Mouse (Mus musculus) lung, postnatal 0 days (tissue): Measurements from ENCODE around the gene Ap1g2. TPM values are rescaled to one million over a fixed set of nuclear protein-coding genes. Genes with fewer than 3 reads are reported as not detected.

Experiments used
- ATAC-seq: fragments of 200-750 bp; cut with Nextera tagmentation; 2 replicates; pipeline ENCODE4 v1.8.0; 2017; ENCODE audit warnings: moderate library complexity
- DNase-seq: peaks from one replicate; pipeline ENCODE4 v3.0.0-alpha.2; 2016; ENCODE audit warnings: low spot score
- H3K27ac ChIP-seq: fragments of 300-500 bp; sonication (generic); 2 replicates; pipeline ENCODE4 v1.5.1; 2014; ENCODE audit warnings: antibody characterized with exemption, mild to moderate bottlenecking, low read length, mixed read lengths
- H3K27me3 ChIP-seq: fragments of 300-500 bp; sonication (generic); replicated peaks from 2 replicates; pipeline ENCODE4 v1.6.1; 2014; ENCODE audit warnings: low read length, mixed read lengths; ENCODE audit not compliant: insufficient read depth
- H3K36me3 ChIP-seq: fragments of 300-500 bp; sonication (generic); 2 replicates; pipeline ENCODE4 v1.6.1; 2014; ENCODE audit warnings: low read length, mixed read lengths; ENCODE audit not compliant: insufficient read depth
- H3K4me1 ChIP-seq: fragments of 300-500 bp; sonication (generic); 2 replicates; pipeline ENCODE4 v1.6.1; 2014; ENCODE audit warnings: antibody characterized with exemption, low read depth, low read length, mixed read lengths; ENCODE audit not compliant: insufficient read depth
- H3K4me2 ChIP-seq: fragments of 300-500 bp; sonication (generic); replicated peaks from 2 replicates; pipeline ENCODE4 v1.6.1; 2014; ENCODE audit warnings: low read depth, mild to moderate bottlenecking, low read length, moderate library complexity, mixed read lengths
- H3K4me3 ChIP-seq: fragments of 300-500 bp; sonication (generic); 2 replicates; pipeline ENCODE4 v1.5.1; 2014; ENCODE audit warnings: low read depth, low read length
- H3K9ac ChIP-seq: fragments of 300-500 bp; sonication (generic); replicated peaks from 2 replicates; pipeline ENCODE4 v1.6.1; 2014; ENCODE audit warnings: low read depth, mild to moderate bottlenecking
- H3K9me3 ChIP-seq: fragments of 300-500 bp; sonication (generic); 2 replicates; pipeline ENCODE4 v1.6.1; 2016; ENCODE audit warnings: low read length, mixed read lengths
- CTCF ChIP-seq: IDR thresholded peaks from 2 replicates; pipeline ENCODE4 v1.5.1; 2016; ENCODE audit warnings: antibody characterized with exemption, mild to moderate bottlenecking
- EP300 ChIP-seq: IDR thresholded peaks from 2 replicates; pipeline ENCODE4 v1.6.1; 2016; ENCODE audit warnings: antibody characterized with exemption, mild to moderate bottlenecking, control low read depth
- WGBS: fragments of 180-500 bp; shearing (Covaris S2); extraction: QIAGEN DNeasy Blood & Tissue Kit; methylation state at CpG from one replicate; pipeline ENCODE4 v1.1.7; 2014; 5-methylcytosine and 5-hydroxymethylcytosine counted together
- polyA plus RNA-seq: library from polyadenylated mRNA; unstranded; fragments of >200 nt; fragmentation: Nextera tagmentation; extraction: Ambion mirVana; gene quantifications from 2 replicates; pipeline ENCODE4 v1.2.1, GENCODE M21; 2015

Ap1g2 gene
- polyA plus RNA-seq, 1 experiment from 2014 or later = 11.5 TPM

DNA sequence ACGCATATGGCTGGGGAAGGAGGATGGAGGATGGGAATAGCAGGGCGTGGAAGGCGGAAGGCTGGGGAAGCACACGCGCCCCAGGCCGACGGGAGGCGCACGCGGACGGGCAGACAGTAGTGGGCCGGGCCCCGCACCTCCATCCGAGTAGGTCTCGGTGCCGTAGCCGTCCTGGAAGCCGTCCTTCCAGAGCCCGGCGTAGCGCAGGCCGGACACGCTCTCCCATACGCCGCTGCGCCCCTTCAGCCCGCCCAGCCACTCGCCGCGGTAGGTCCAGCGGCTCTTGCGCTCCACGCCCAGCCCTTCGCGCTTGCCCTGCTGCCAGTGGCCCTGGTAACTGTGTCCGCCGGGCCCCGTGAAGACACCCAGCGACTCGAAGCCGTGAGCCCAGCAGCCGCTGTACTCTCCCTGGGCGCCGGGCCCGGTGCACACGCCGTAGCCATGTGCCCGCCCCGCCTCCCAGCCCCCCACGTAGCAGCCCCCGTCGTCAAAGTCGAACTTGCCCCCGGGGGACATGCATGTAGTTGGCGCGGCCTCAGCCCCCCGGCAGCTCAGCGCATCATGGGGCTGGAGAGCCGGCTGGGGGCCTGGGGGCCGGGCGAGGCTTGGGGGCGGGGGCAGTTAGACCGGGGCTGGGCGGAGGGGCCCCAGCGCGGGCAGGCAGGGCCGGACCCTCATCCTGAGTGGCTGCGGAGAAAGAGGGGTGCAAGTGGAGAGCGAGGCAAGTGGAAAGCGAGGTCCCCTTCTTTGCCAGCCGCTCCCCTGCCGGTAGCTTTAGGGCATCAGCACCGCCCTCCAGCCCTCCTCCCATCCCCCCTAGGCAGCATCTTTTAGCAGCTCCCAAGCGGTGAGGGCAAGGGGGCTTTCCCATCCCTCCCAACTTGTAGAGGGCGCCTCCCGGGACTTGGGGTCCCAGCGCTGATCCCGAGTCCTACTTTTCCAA, 8.6 kb upstream of the Ap1g2 start:
- no peak overlapping the region for H3K27ac ChIP-seq

GRCm38 (mm10) chr14:55113975-55114645, 7.7 kb upstream of the Ap1g2 start:
- Histone ChIP-seq H3K9ac (no peak overlapping the region), H3K4me2 (peak overlapping the region; percentile 88), H3K4me3 (peak overlapping the region; percentile 49), H3K27ac (no peak overlapping the region), H3K4me1 (peaks cover 9% of the 10 kb centered on the region; the same call in 1 of the 2 replicates), H3K9me3 (no peaks in the 10 kb centered on the region), H3K27me3 (peaks cover 43% of the 10 kb centered on the region), H3K36me3 (no peaks in the 10 kb centered on the region)
- ATAC-seq (no peak), DNase-seq (no peak)
- 6% methylated on average over 25 of the region's 26 CpGs for WGBS
- TF ChIP-seq EP300 (no peak), CTCF (peak; percentile 64)

More for the DNA sequence above, 8.6 kb upstream of the Ap1g2 start:
- Histone ChIP-seq H3K36me3 (no peaks in the 10 kb centered on the region), H3K27me3 (peaks cover 37% of the 10 kb centered on the region), H3K4me3 (peak overlapping the region; percentile 49), H3K9me3 (no peaks in the 10 kb centered on the region), H3K4me1 (peaks cover 9% of the 10 kb centered on the region; the same call in 1 of the 2 replicates), H3K9ac (no peak overlapping the region), H3K4me2 (peak overlapping the region; percentile 88)
- peak; percentile 52 for TF ChIP-seq CTCF
- TF ChIP-seq EP300 = no peak
- peak; percentile 79 for ATAC-seq
- DNase-seq = peak; percentile 63
- 1% methylated on average over 41 of the region's 78 CpGs for WGBS

GRCm38 (mm10) chr14:55113351-55113974, 7.1 kb upstream of the Ap1g2 start:
- 0 out of 2 replicates have a peak overlapping the region, but pooled peaks have one; percentile 14 for H3K4me2 ChIP-seq
- H3K9me3 ChIP-seq = no peaks in the 10 kb centered on the region
- peaks cover 9% of the 10 kb centered on the region; the same call in 1 of the 2 replicates for H3K4me1 ChIP-seq
- WGBS = 57% methylated on average over 49 of the region's 51 CpGs
- H3K27ac ChIP-seq = no peak overlapping the region
- no peak for TF ChIP-seq CTCF
- no peak for TF ChIP-seq EP300
- H3K36me3 ChIP-seq = no peaks in the 10 kb centered on the region
- no peak overlapping the region for H3K9ac ChIP-seq
- ATAC-seq (no peak), DNase-seq (no peak)
- peaks cover 43% of the 10 kb centered on the region for H3K27me3 ChIP-seq
- H3K4me3 ChIP-seq = no peak overlapping the region

GRCm38 (mm10) chr14:55111720-55112119, 5.3 kb upstream of the Ap1g2 start:
- Histone ChIP-seq H3K4me1 (peaks cover 9% of the 10 kb centered on the region; the same call in 1 of the 2 replicates), H3K4me2 (no peak overlapping the region), H3K27me3 (peaks cover 43% of the 10 kb centered on the region), H3K9ac (no peak overlapping the region), H3K27ac (no peak overlapping the region), H3K4me3 (no peak overlapping the region), H3K9me3 (no peaks in the 10 kb centered on the region), H3K36me3 (no peaks in the 10 kb centered on the region)
- WGBS = 61% methylated on average over 2 of the region's 2 CpGs
- no peak for TF ChIP-seq CTCF
- no peak for TF ChIP-seq EP300
- ATAC-seq (no peak), DNase-seq (no peak)

DNA sequence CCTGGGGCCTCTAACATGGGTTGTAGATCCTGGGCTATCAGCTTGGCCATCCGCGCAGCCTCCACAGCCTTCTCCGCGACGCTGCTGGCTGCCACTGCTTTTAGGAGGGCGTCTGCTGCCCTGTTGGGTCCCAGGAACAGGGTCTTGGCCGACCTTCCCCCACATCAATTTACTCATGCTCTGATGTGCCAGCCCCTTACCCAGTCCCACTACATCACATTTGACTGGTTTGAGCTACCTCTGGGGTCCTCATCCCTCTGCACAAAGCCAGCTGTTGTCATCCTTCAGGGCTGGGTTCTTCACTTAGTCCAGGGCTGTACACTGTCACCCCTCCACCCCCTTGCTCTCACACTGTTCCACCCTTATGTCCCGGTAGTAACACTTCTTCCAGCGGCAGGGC, 3.7 kb upstream of the Ap1g2 start:
- no peak for ATAC-seq
- Histone ChIP-seq H3K4me2 (no peak overlapping the region), H3K36me3 (no peaks in the 10 kb centered on the region), H3K4me3 (no peak overlapping the region), H3K9ac (no peak overlapping the region), H3K9me3 (no peaks in the 10 kb centered on the region), H3K27me3 (peaks cover 34% of the 10 kb centered on the region), H3K27ac (no peak overlapping the region), H3K4me1 (peaks cover 7% of the 10 kb centered on the region; the same call in 1 of the 2 replicates)
- 29% methylated on average over 9 of the region's 9 CpGs for WGBS
- TF ChIP-seq EP300 (no peak), CTCF (no peak)
- DNase-seq = no peak
